ENCODE assay signal across 8 mouse cellular contexts in genomic region chr4:135855536-135856222, GRCm38 (mm10). TPM values are rescaled to one million over a fixed set of nuclear protein-coding genes. Genes with fewer than 3 reads are reported as not detected.
A peak's percentile ranks its signal among the peaks of the same experiment; 100 is the strongest.
DNase-seq lines count a peak whose midpoint lies in the region; ATAC-seq and TF ChIP-seq lines count a peak whose summit lies in the region.

Srsf10 (plus strand) TSS chr4:135855747.

- H3K36me3 ChIP-seq in C2C12 (ENCODE audit: control insufficient read depth, insufficient read depth) = peaks cover 34% of the 10 kb centered on the region
- peaks cover 45% of the 10 kb centered on the region for H3K36me3 ChIP-seq in erythroblast, embryonic 14.5 days (ENCODE audit: control insufficient read depth)
- H3K36me3 ChIP-seq in heart, embryonic 12.5 days = 0 out of 2 replicates have a peak, but pooled peaks cover 4% of the 10 kb centered on the region
- H3K36me3 ChIP-seq in liver, embryonic 12.5 days = peaks cover 21% of the 10 kb centered on the region
- no peaks in the 10 kb centered on the region; the same call in 1 of the 2 replicates for H3K36me3 ChIP-seq in stomach, embryonic 15.5 days

- peaks cover 82% of the 10 kb centered on the region for H3K4me1 ChIP-seq in erythroblast, embryonic 14.5 days (ENCODE audit: control insufficient read depth)
- peaks cover 33% of the 10 kb centered on the region for H3K4me1 ChIP-seq in heart, embryonic 12.5 days (replicated peaks)
- peaks cover 81% of the 10 kb centered on the region for H3K4me1 ChIP-seq in liver, embryonic 12.5 days
- H3K4me1 ChIP-seq in stomach, embryonic 15.5 days = peaks cover 23% of the 10 kb centered on the region

- H3ac ChIP-seq in C2C12 (ENCODE audit: control insufficient read depth, insufficient read length, low read depth) = peak within 1 kb of the TSS; percentile 99

- ATAC-seq in heart, embryonic 12.5 days (ENCODE audit: insufficient number of reproducible peaks, low FRiP score) = peak; percentile 97
- ATAC-seq in liver, embryonic 12.5 days = peak; percentile 85
- peak; percentile 94 for ATAC-seq in stomach, embryonic 15.5 days (ENCODE audit: insufficient read depth, low FRiP score, low read depth)

- H3K4me2 ChIP-seq in heart, embryonic 12.5 days = peak within 1 kb of the TSS; percentile 92
- peak within 1 kb of the TSS; percentile 77 for H3K4me2 ChIP-seq in liver, embryonic 12.5 days
- H3K4me2 ChIP-seq in stomach, embryonic 15.5 days = peak within 1 kb of the TSS; percentile 80

- peaks cover 44% of the 10 kb centered on the region for H3K79me3 ChIP-seq in C2C12 (ENCODE audit: low read depth)

- peak within 1 kb of the TSS; percentile 99 for H3K27ac ChIP-seq in heart, embryonic 12.5 days (ENCODE audit: poor library complexity, severe bottlenecking)
- H3K27ac ChIP-seq in liver, embryonic 12.5 days = peak within 1 kb of the TSS; percentile 98
- peak within 1 kb of the TSS; percentile 100 for H3K27ac ChIP-seq in stomach, embryonic 15.5 days

- peaks cover 53% of the 10 kb centered on the region for H3K79me2 ChIP-seq in C2C12 (ENCODE audit: control insufficient read depth, insufficient read depth)

- peak within 1 kb of the TSS; percentile 96 for H3K4me3 ChIP-seq in C2C12 (ENCODE audit: insufficient read depth, poor library complexity, severe bottlenecking)
- peak within 1 kb of the TSS; percentile 74 for H3K4me3 ChIP-seq in erythroblast, embryonic 14.5 days (replicated peaks)
- H3K4me3 ChIP-seq in heart, embryonic 12.5 days = peak within 1 kb of the TSS; percentile 96
- H3K4me3 ChIP-seq in liver, embryonic 12.5 days = peak within 1 kb of the TSS; percentile 96
- peak within 1 kb of the TSS; percentile 90 for H3K4me3 ChIP-seq in stomach, embryonic 15.5 days (replicated peaks)

- no peaks in the 10 kb centered on the region for H3K27me3 ChIP-seq in C2C12 (ENCODE audit: control insufficient read depth, insufficient read depth, insufficient read length)
- no peaks in the 10 kb centered on the region for H3K27me3 ChIP-seq in erythroblast, embryonic 14.5 days (ENCODE audit: control insufficient read depth)
- no peaks in the 10 kb centered on the region for H3K27me3 ChIP-seq in heart, embryonic 12.5 days (replicated peaks)
- H3K27me3 ChIP-seq in liver, embryonic 12.5 days (replicated peaks) = no peaks in the 10 kb centered on the region
- H3K27me3 ChIP-seq in stomach, embryonic 15.5 days (replicated peaks) = no peaks in the 10 kb centered on the region

- H3K9me3 ChIP-seq in erythroblast, embryonic 14.5 days (ENCODE audit: control insufficient read depth, low read length) = no peaks in the 10 kb centered on the region
- H3K9me3 ChIP-seq in heart, embryonic 12.5 days (replicated peaks) = no peaks in the 10 kb centered on the region
- H3K9me3 ChIP-seq in liver, embryonic 12.5 days (replicated peaks) = no peaks in the 10 kb centered on the region
- H3K9me3 ChIP-seq in stomach, embryonic 15.5 days = no peaks in the 10 kb centered on the region

- WGBS in heart, embryonic 12.5 days = under 1% methylated on average over 65 of the region's 67 CpGs
- 1% methylated on average over 60 of the region's 67 CpGs for WGBS in liver, embryonic 12.5 days (ENCODE audit: insufficient replicate concordance)
- under 1% methylated on average over 65 of the region's 67 CpGs for WGBS in stomach, embryonic 15.5 days

- peak within 1 kb of the TSS; percentile 99 for H3K9ac ChIP-seq in heart, embryonic 12.5 days
- peak within 1 kb of the TSS; percentile 97 for H3K9ac ChIP-seq in liver, embryonic 12.5 days
- peak within 1 kb of the TSS; percentile 97 for H3K9ac ChIP-seq in stomach, embryonic 15.5 days

- no peak for TF ChIP-seq CTCF in C2C12 (IDR thresholded peaks at IDR 0.05; ENCODE audit: control insufficient read depth, insufficient read depth, insufficient read length)
- no peak for TF ChIP-seq CTCF in brain, embryonic 14.5 days (IDR thresholded peaks at IDR 0.05; ENCODE audit: borderline replicate concordance, extremely low read depth, insufficient read depth, insufficient read length)

- DNase-seq in brain, embryonic 14.5 days (ENCODE audit: low read depth) = peak; percentile 99
- DNase-seq in kidney, postnatal 10 days = peak; percentile 99
- DNase-seq in natural killer cell, adult 2 months (ENCODE audit: low spot score in 2 of 2) = peak; percentile 93 to 96

- peak; percentile 91 for TF ChIP-seq POLR2A in brain, embryonic 14.5 days (IDR thresholded peaks at IDR 0.05; ENCODE audit: borderline replicate concordance, extremely low read depth, insufficient read depth, insufficient read length, poor library complexity, severe bottlenecking)

TF ChIP-seq in C2C12, 6 proteins besides CTCF, POLR2A, EP300 and RAD21:
- TF ChIP-seq MAX (IDR thresholded peaks at IDR 0.05) (peak; percentile 16), MYOG (IDR thresholded peaks at IDR 0.05; ENCODE audit: control insufficient read depth, extremely low read depth, insufficient read length) (no peak)

RNA-seq across cellular contexts. Expression of gene Srsf10, which starts in this region (rescaled TPM):
- 37.2 TPM for polyA plus RNA-seq in C2C12 (2012; fragmentation: generic; extraction: Trizol)
- 128 and 142 TPM in 2 replicates for polyA plus RNA-seq in brain, embryonic 14.5 days (2012; rRNA removed)
- 21.7 and 28.6 TPM in 2 replicates for polyA plus RNA-seq in erythroblast, embryonic 14.5 days (2012)
- 178 and 189 TPM in 2 replicates for polyA plus RNA-seq in heart, embryonic 12.5 days (2016; fragmentation: Nextera tagmentation; extraction: Ambion mirVana)
- 157 TPM in 2 replicates for polyA plus RNA-seq in liver, embryonic 12.5 days (2016; fragmentation: Nextera tagmentation; extraction: Ambion mirVana)
- polyA plus RNA-seq in stomach, embryonic 15.5 days (2015; fragmentation: Nextera tagmentation; extraction: Ambion mirVana) = 204 and 211 TPM in 2 replicates

Comparison
In these comparisons a context has a peak if more than half of its experiments do, and no peak if none do; other contexts are left out.
1. Peak in every context shown above with its lines: DNase-seq, ATAC-seq, H3K4me3 ChIP-seq and H3K27ac ChIP-seq.